Mouse (Mus musculus) kidney, adult 2 months (tissue): ENCODE data around the gene Sun3. TPM values are rescaled to one million over a fixed set of nuclear protein-coding genes. Genes with fewer than 3 reads are reported as not detected.

Experiments used
- DNase-seq: peaks from one replicate; pipeline ENCODE4 v3.0.0; 2021
- H3K27ac ChIP-seq: fragments of 200-500 bp; 2 replicates; pipeline ENCODE4 v1.5.1; 2012; ENCODE audit warnings: low read depth, low read length, control low read depth, inconsistent platforms; ENCODE audit not compliant: insufficient read depth
- H3K27me3 ChIP-seq: fragments of 200-500 bp; replicated peaks from 2 replicates; pipeline ENCODE4 v1.6.1; 2012; ENCODE audit warnings: mild to moderate bottlenecking, moderate library complexity, low read length, inconsistent platforms; ENCODE audit not compliant: control insufficient read depth, insufficient read depth
- H3K36me3 ChIP-seq: fragments of 200-500 bp; 2 replicates; pipeline ENCODE4 v1.6.1; 2012; ENCODE audit warnings: mild to moderate bottlenecking, moderate library complexity, low read length, inconsistent platforms; ENCODE audit not compliant: control insufficient read depth, insufficient read depth
- H3K4me1 ChIP-seq: fragments of 200-500 bp; 2 replicates; pipeline ENCODE4 v1.6.1; 2011; ENCODE audit warnings: low read length; ENCODE audit not compliant: control insufficient read depth, insufficient read depth
- H3K4me3 ChIP-seq: fragments of 200-500 bp; 2 replicates; pipeline ENCODE4 v1.5.1; 2011; ENCODE audit warnings: mild to moderate bottlenecking, low read depth, low read length, control low read depth; ENCODE audit not compliant: insufficient read depth
- CTCF ChIP-seq: fragments of 200-500 bp; conservative IDR thresholded peaks from 2 replicates; pipeline ENCODE4 v1.5.1; 2011; ENCODE audit warnings: low read depth, mild to moderate bottlenecking, control low read depth, low read length, moderate library complexity, mixed read lengths; ENCODE audit not compliant: insufficient read depth, insufficient read length
- POLR2A ChIP-seq: fragments of 200-500 bp; IDR thresholded peaks from one replicate; pipeline ENCODE4 v1.6.1; 2011; ENCODE audit warnings: low read depth, low read length, control low read depth
- WGBS: fragments of 180-500 bp; shearing (Covaris S2); methylation state at CpG from one replicate; pipeline ENCODE4 v1.1.7; 2018; 5-methylcytosine and 5-hydroxymethylcytosine counted together
- polyA plus RNA-seq: library from polyadenylated mRNA; depleted of rRNA; stranded (reverse); fragments of >200 nt; gene quantifications from 2 replicates; pipeline ENCODE4 v1.2.3, GENCODE M21; 2012

Sun3 gene
- polyA plus RNA-seq, 1 experiment, result 1.3 TPM

- peak; percentile 97 for DNase-seq
- H3K27ac ChIP-seq, result peak within 1 kb of the TSS; percentile 70
- peak within 1 kb of the TSS; percentile 67 for H3K4me3 ChIP-seq
- H3K27me3 ChIP-seq, result no peaks in the 10 kb centered on the region
- 2% methylated on average over 21 of the region's 21 CpGs for WGBS
- TF ChIP-seq CTCF, result no peak
- TF ChIP-seq POLR2A, result no peak
- H3K4me1 ChIP-seq, result peaks cover 5% of the 10 kb centered on the region
- no peaks in the 10 kb centered on the region for H3K36me3 ChIP-seq
These were observed 634 bp downstream of the Sun3 start, which contains the start of gene Gm11992 for GRCm38 (mm10) chr11:9048011-9048702. TSS of gene Gm11992 (plus strand) at chr11:9048594.

DNA sequence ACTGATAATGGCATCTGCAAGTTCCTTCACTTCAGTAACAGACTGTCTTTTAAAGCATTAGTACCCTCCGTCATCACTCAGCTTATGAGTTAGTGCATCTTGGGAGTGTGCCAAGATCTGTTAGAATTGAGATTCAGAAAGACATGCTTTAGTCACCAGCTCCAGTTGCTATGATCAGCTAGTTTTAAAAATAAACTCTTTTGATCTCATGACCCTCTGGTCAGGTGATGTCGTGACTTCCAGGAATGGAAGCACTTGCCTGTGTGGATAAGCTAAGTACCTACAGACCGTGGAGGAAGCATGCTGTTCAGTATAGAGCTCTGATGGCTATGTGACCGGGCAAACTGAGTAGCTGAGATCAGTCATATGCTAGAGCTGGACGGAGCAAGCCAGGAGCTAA is 1.7 kb downstream of the Sun3 start:
- peak; percentile 85 for DNase-seq
- no peak overlapping the region for H3K4me3 ChIP-seq

GRCm38 (mm10) chr11:9046546-9046945 is 2.2 kb downstream of the Sun3 start:
- no peak overlapping the region for H3K27ac ChIP-seq
- no peaks in the 10 kb centered on the region for H3K36me3 ChIP-seq
- DNase-seq, result peak; percentile 63
- no peak for TF ChIP-seq POLR2A
- no peak for TF ChIP-seq CTCF
- H3K4me1 ChIP-seq, result peaks cover 5% of the 10 kb centered on the region
- 68% methylated on average over 2 of the region's 2 CpGs for WGBS
- H3K4me3 ChIP-seq, result no peak overlapping the region
- H3K27me3 ChIP-seq, result no peaks in the 10 kb centered on the region

More for the DNA sequence above, 1.7 kb downstream of the Sun3 start:
- Histone ChIP-seq H3K27me3 (no peaks in the 10 kb centered on the region), H3K27ac (no peak overlapping the region), H3K4me1 (peaks cover 5% of the 10 kb centered on the region), H3K36me3 (no peaks in the 10 kb centered on the region)
- no peak for TF ChIP-seq POLR2A
- TF ChIP-seq CTCF, result no peak
- 46% methylated on average over 5 of the region's 5 CpGs for WGBS

GRCm38 (mm10) chr11:9031530-9031929 is 17.3 kb downstream of the Sun3 start:
- 84% methylated on average over 2 of the region's 2 CpGs for WGBS

DNA sequence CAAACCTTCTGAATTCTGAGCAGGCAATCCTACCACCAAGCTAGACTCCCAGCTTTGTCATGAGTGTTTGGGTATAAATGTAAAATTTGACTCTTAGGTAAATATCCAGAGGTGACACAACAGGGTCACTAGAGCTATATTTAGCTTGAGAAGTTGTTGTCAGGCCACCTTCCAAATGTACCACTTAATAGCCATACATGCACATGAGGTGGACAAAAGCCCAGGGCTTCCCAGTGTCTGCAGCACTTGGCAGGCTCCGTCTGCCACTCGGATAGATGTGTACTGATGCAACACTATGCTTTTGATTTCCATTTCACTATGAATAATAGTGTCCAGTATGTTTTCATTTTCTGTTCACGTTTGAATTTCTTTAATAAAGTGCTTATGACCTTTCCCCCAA is 23.6 kb downstream of the Sun3 start:
- H3K27ac ChIP-seq, result no peak overlapping the region
- no peak overlapping the region for H3K4me3 ChIP-seq
- DNase-seq, result no peak
- no peak for TF ChIP-seq POLR2A
- TF ChIP-seq CTCF, result no peak
- no peaks in the 10 kb centered on the region for H3K36me3 ChIP-seq
- 65% methylated on average over 3 of the region's 3 CpGs for WGBS
- no peaks in the 10 kb centered on the region for H3K4me1 ChIP-seq
- H3K27me3 ChIP-seq, result no peaks in the 10 kb centered on the region

More at GRCm38 (mm10) chr11:9031530-9031929, 17.3 kb downstream of the Sun3 start:
- Histone ChIP-seq H3K27me3 (no peaks in the 10 kb centered on the region), H3K36me3 (no peaks in the 10 kb centered on the region), H3K4me1 (no peaks in the 10 kb centered on the region), H3K27ac (no peak overlapping the region), H3K4me3 (no peak overlapping the region)
- no peak for TF ChIP-seq CTCF
- no peak for TF ChIP-seq POLR2A
- DNase-seq, result no peak

GRCm38 (mm10) chr11:9024782-9025181 is 24.0 kb downstream of the Sun3 start:
- Histone ChIP-seq H3K4me1 (no peaks in the 10 kb centered on the region), H3K27me3 (no peaks in the 10 kb centered on the region), H3K27ac (no peak overlapping the region), H3K36me3 (no peaks in the 10 kb centered on the region), H3K4me3 (no peak overlapping the region)
- 77% methylated on average over 7 of the region's 7 CpGs for WGBS
- DNase-seq, result no peak
- no peak for TF ChIP-seq POLR2A
- TF ChIP-seq CTCF, result no peak

DNA sequence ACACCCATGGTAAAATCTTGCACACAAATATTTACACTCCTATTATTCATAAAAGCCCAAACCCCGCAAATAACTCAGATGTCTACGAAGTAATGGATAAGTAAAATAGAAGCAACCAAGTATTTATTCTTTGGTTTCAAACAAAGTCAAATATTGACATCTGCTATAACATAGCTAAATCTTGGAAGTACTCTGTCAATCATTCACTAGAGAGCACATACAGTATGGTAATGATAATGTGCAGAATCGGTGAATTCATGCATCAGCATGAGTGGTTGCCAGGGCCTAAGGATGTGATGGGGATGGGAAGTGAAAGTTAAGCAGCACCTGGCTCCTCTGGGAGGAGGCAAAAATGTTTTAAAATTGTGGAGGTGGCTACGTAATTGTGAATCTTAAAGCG is 28.6 kb downstream of the Sun3 start:
- DNase-seq, result no peak
- 84% methylated on average over 5 of the region's 5 CpGs for WGBS
- TF ChIP-seq POLR2A (no peak), CTCF (no peak)

More for the DNA sequence above, 28.6 kb downstream of the Sun3 start:
- Histone ChIP-seq H3K27me3 (no peaks in the 10 kb centered on the region), H3K4me1 (no peaks in the 10 kb centered on the region), H3K27ac (no peak overlapping the region), H3K4me3 (no peak overlapping the region), H3K36me3 (no peaks in the 10 kb centered on the region)
